Mouse (Mus musculus) neural tube, embryonic 11.5 days (tissue): Measurements from ENCODE around the gene Nppb. TPM values are rescaled to one million over a fixed set of nuclear protein-coding genes. Genes with fewer than 3 reads are reported as not detected.

Source experiments
- ATAC-seq: fragments of 200-750 bp; cut with Nextera tagmentation; 2 replicates; pipeline ENCODE4 v1.8.0; 2017; ENCODE audit warnings: moderate number of reproducible peaks, mild to moderate bottlenecking, moderate TSS enrichment, moderate library complexity; ENCODE audit not compliant: insufficient read depth, low FRiP score, low TSS enrichment
- DNase-seq: peaks from one replicate; pipeline ENCODE4 v3.0.0-alpha.2; 2015; ENCODE audit warnings: low spot score
- H3K27ac ChIP-seq: fragments of 300-500 bp; sonication (generic); 2 replicates; pipeline ENCODE4 v1.5.1; 2014; ENCODE audit warnings: low read depth, mild to moderate bottlenecking, low read length
- H3K27me3 ChIP-seq: fragments of 300-500 bp; sonication (generic); 2 replicates; pipeline ENCODE4 v1.6.1; 2014; ENCODE audit warnings: mild to moderate bottlenecking, low read length, mixed read lengths; ENCODE audit not compliant: control insufficient read depth, insufficient read depth
- H3K36me3 ChIP-seq: fragments of 300-500 bp; sonication (generic); 2 replicates; pipeline ENCODE4 v1.6.1; 2014; ENCODE audit warnings: mild to moderate bottlenecking, low read length, moderate library complexity, mixed read lengths; ENCODE audit not compliant: control insufficient read depth, insufficient read depth
- H3K4me1 ChIP-seq: fragments of 300-500 bp; sonication (generic); 2 replicates; pipeline ENCODE4 v1.6.1; 2014; ENCODE audit warnings: low read length, mixed read lengths; ENCODE audit not compliant: control insufficient read depth, insufficient read depth
- H3K4me2 ChIP-seq: fragments of 300-500 bp; sonication (generic); 2 replicates; pipeline ENCODE4 v1.6.1; 2014; ENCODE audit warnings: low read depth, mild to moderate bottlenecking, moderate library complexity
- H3K4me3 ChIP-seq: fragments of 300-500 bp; sonication (generic); 2 replicates; pipeline ENCODE4 v1.5.1; 2014; ENCODE audit warnings: low read depth, low read length
- H3K9ac ChIP-seq: fragments of 300-500 bp; sonication (generic); 2 replicates; pipeline ENCODE4 v1.6.1; 2014; ENCODE audit warnings: mild to moderate bottlenecking, low read length
- H3K9me3 ChIP-seq: fragments of 300-500 bp; sonication (generic); 2 replicates; pipeline ENCODE4 v1.6.1; 2016; ENCODE audit warnings: low read length; ENCODE audit not compliant: control insufficient read depth
- WGBS: fragments of 180-500 bp; shearing (Covaris S2); extraction: QIAGEN DNeasy Blood & Tissue Kit; methylation state at CpG from one replicate; pipeline ENCODE4 v1.1.7; 2014; 5-methylcytosine and 5-hydroxymethylcytosine counted together
- polyA plus RNA-seq: library from polyadenylated mRNA; unstranded; fragments of >200 nt; fragmentation: Nextera tagmentation; extraction: Ambion mirVana; gene quantifications from 2 replicates; pipeline ENCODE4 v1.2.1, GENCODE M21; 2014

Nppb gene
- polyA plus RNA-seq, 1 experiment from 2014 or later: 0.72 TPM

DNA sequence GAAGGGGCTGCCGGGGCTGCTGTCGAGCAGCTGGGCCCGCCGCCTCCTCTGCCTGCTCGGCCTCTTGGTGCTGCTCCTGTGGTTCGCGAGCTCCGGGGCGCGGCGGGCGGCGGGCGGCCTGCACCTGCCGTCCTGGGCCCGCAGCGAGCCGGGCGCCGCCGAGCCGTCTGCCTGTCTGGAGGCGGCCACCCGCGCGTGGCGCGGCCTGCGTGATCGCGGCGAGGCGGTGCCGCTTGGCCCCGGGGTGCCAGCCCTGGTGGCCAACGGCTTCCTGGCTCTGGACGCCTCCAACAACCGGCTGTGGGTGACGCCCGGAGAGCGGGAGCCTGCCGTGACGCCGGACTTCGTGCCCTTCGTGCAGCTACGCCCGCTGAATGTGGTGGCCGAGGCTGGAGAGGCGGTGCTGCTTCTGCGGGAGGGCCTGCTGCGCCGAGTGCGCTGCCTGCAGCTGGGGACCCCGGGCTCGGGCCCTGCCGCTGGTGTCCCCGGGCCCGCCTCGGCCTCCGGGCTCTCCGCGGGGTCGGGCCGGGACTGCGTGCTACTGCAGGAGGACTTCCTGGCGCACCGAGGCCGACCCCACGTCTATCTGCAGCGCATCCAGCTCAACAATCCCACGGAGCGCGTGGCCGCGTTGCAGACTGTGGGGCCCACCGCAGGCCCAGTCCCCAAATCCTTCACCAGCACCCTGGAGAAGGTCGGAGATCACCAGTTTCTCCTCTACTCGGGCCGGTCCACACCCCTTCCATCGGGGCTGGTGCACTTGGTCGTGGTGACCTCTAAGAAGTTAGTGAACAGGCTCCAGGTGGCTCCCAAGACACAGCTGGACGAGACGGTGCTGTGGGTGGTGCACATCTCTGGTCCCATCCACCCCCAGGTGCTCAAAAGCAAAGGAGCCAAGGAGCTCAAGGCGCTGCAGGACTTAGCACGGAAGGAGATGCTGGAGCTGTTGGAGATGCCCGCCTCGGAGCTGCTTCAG, 44.3 kb upstream of the Nppb start:
- Histone ChIP-seq H3K27ac (0 out of 2 replicates have a peak overlapping the region, but pooled peaks have one; percentile 45), H3K4me2 (peak overlapping the region; percentile 98), H3K27me3 (no peaks in the 10 kb centered on the region), H3K4me1 (peaks cover 11% of the 10 kb centered on the region), H3K4me3 (peak overlapping the region; percentile 90), H3K36me3 (peaks cover 7% of the 10 kb centered on the region), H3K9me3 (no peaks in the 10 kb centered on the region), H3K9ac (peak overlapping the region; percentile 83)
- peak; percentile 63 for ATAC-seq
- no peak for DNase-seq
- WGBS: 7% methylated on average over 85 of the region's 88 CpGs

DNA sequence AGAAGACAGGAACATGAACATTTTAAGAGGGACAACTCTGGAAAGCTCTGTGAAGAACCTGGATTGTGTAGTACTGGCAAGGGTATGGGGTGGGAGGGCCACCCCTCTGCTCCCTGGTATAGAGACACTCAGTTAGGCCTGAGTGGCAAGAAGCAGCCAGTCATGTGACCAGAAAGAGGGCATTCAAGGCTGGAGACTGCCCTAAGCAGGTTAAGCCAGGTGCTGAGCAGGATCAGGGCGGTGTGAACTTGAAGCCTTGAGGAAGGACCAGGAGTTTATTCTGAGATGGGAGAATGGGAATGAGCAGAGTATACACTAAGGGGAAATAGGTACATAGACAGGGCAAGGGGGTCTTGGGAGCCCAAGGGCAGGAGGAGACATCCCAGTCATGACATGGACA, 42.6 kb upstream of the Nppb start:
- whole genome bisulfite sequencing: 96% methylated on average over 1 of the region's 1 CpGs
- H3K9me3 ChIP-seq: no peaks in the 10 kb centered on the region
- DNase-seq (no peak), ATAC-seq (no peak)
- no peak overlapping the region for H3K27ac ChIP-seq
- H3K9ac ChIP-seq: no peak overlapping the region
- peaks cover 11% of the 10 kb centered on the region for H3K4me1 ChIP-seq
- H3K36me3 ChIP-seq: peaks cover 11% of the 10 kb centered on the region
- no peak overlapping the region for H3K4me3 ChIP-seq
- H3K27me3 ChIP-seq: no peaks in the 10 kb centered on the region
- no peak overlapping the region for H3K4me2 ChIP-seq

DNA sequence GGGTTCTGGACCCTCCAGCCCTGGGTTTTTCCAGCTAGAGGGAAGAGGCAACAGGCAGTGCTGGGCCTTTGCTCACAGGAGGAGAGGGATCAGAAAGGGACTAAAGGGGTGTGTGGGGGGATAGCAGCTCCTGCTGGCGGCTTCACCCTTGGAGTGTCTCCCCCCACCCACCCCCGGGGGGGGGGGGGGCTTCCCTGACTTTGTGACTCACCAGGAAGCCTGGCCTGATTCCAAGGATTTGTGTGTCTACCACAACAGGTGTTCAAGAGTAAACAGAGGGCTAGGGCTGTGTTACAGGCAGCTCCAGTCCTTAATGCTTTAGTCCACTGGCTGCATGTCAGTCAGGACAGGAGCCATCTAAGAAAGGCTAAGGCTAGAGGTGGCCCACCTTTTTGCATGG, 38.1 kb upstream of the Nppb start:
- no peak for ATAC-seq
- H3K27ac ChIP-seq: no peak overlapping the region

DNA sequence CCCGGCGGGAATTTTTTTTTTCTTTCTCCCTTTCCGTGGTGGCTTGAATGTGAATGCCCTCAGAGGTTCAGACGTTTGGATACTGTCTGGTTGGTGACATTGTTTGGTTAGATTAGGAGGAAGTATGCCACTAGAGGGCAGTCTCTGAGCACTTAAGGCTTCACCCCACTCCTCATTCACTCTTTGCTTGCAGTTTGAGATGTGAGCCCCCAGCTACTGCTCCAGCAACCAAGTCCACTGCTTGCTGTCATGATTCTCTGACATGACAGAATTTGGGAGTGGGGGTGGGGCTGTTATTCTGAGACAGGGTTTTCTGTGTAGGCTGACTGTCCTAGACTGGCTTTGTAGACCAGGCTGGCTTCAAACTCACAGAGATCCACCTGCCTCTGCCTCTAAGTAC, 32.0 kb upstream of the Nppb start:
- Histone ChIP-seq H3K4me1 (no peaks in the 10 kb centered on the region), H3K27ac (no peak overlapping the region), H3K9me3 (no peaks in the 10 kb centered on the region), H3K9ac (no peak overlapping the region), H3K36me3 (no peaks in the 10 kb centered on the region), H3K4me3 (no peak overlapping the region), H3K27me3 (no peaks in the 10 kb centered on the region), H3K4me2 (no peak overlapping the region)
- WGBS: 14% methylated on average over 4 of the region's 4 CpGs
- no peak for ATAC-seq
- DNase-seq: peak; percentile 46

More for the DNA sequence above, 38.1 kb upstream of the Nppb start:
- Histone ChIP-seq H3K9ac (no peak overlapping the region), H3K9me3 (no peaks in the 10 kb centered on the region), H3K36me3 (peaks cover 11% of the 10 kb centered on the region), H3K4me2 (no peak overlapping the region), H3K4me3 (no peak overlapping the region), H3K4me1 (no peaks in the 10 kb centered on the region), H3K27me3 (no peaks in the 10 kb centered on the region)
- DNase-seq: no peak
- 73% methylated on average over 2 of the region's 2 CpGs for WGBS

DNA sequence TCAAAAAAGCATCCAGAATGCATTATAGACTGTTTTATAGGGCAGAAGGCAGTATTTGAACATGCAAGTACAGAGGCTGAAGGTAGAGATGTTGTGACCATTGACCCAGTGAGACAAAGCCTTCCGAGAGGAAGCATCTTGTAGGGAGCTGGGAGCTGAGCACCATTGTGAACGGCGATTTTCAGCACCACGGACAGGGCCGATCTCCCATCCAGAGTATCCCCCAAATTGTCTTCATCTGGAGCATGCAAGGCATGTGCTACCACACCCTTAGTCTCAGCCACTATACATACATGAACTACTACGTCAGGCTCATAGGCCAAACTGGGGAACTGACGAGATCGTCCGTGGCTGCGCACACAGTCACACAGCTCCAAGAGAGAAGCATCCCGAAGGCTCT, 28.4 kb upstream of the Nppb start:
- H3K9me3 ChIP-seq: no peaks in the 10 kb centered on the region
- 41% methylated on average over 11 of the region's 11 CpGs for WGBS
- DNase-seq (no peak), ATAC-seq (no peak)
- H3K36me3 ChIP-seq: no peaks in the 10 kb centered on the region
- H3K27me3 ChIP-seq: no peaks in the 10 kb centered on the region
- no peak overlapping the region for H3K27ac ChIP-seq
- H3K4me2 ChIP-seq: no peak overlapping the region
- no peaks in the 10 kb centered on the region for H3K4me1 ChIP-seq
- H3K4me3 ChIP-seq: no peak overlapping the region
- H3K9ac ChIP-seq: no peak overlapping the region

DNA sequence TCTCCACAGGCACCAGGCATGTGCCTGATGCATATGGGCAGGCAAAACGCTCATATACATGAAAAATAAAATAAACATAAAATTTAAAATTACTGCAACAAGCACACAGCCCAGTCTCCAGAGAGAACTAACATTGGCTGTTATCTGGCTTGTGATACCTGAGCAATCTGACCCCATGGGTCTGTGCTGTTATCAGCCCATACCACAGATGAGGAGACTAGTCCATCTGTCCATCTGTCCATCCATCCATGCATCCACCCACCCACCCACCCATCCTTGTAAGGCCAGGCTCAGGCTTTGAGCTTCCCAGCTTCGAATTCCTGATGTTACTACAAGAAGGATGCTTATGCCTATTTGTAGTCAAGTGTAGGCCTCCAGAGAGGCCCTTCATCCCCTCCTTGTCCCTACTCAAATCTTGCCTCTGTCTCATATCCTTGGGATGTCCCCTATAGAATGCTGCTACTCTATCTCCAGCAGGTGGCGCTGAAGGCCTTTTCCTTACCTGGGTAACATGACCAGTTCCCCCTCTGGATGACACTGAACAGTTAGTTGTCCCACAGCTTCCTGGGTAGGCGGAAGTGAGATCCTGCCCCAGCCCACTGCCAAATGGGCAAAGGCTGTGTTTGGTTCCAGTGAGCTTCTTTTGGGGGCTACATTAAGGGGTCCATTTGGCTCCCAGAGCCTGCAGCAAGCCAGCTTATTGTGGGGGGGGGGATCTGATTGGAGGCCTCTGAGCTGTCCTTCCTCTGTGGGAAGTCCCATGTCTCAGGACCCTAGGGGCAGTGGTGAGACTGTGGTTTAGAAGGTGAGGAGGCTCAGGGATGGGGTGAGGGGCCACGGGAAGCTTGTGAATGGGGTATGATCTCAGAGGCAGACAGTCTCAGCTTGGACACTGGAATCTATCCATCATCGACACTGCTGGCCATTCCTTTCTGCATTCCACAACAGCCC, 25.4 kb upstream of the Nppb start:
- Histone ChIP-seq H3K36me3 (no peaks in the 10 kb centered on the region), H3K4me3 (no peak overlapping the region), H3K27me3 (no peaks in the 10 kb centered on the region), H3K27ac (no peak overlapping the region), H3K4me1 (no peaks in the 10 kb centered on the region), H3K9me3 (no peaks in the 10 kb centered on the region), H3K9ac (no peak overlapping the region), H3K4me2 (no peak overlapping the region)
- DNase-seq: peak; percentile 83
- 46% methylated on average over 6 of the region's 6 CpGs for WGBS
- ATAC-seq: peak; percentile 83; the same call in 1 of the 2 replicates

DNA sequence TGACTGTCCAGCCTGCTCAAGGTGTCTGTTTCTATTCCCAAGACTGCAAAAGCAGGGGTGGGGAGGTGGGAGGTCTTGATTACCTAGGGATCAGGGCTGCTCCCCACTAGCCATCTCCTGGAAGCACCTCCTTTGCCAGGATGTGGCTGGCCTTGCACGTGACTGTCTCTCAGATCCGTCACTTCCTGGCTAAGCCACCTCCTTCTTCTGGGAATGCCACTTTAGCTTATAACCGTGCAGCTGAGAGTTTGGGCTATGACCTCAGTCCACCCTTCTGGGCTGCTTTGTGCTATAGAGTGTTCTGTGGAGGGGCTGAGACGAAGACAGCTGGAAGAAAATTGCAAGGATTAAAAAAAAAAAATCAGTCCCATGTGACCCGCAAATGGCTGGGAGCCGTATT, 22.8 kb upstream of the Nppb start:
- Histone ChIP-seq H3K36me3 (no peaks in the 10 kb centered on the region), H3K9me3 (no peaks in the 10 kb centered on the region), H3K4me1 (no peaks in the 10 kb centered on the region), H3K4me2 (no peak overlapping the region), H3K27ac (no peak overlapping the region), H3K9ac (no peak overlapping the region), H3K27me3 (no peaks in the 10 kb centered on the region), H3K4me3 (no peak overlapping the region)
- DNase-seq: no peak
- WGBS: 74% methylated on average over 6 of the region's 6 CpGs
- no peak for ATAC-seq

DNA sequence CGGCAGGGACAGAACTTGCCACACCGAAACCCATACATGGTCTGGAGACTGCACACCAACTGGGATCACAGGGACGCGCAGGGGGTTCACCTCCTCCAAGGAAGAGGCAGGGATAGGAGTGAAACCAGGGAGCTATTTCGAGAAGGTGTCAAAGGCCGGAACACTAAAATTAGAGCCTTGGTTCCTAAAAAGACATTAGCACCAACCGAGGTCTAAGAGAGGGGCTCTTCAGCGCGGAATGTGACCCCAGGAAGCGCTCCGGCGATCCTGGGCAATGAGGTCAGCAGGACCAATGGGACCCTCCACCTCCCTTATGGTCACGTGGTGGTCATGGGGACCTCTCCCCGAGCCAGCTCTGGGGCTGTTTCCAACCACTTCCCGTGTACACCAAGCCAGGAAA, 22.0 kb upstream of the Nppb start:
- Histone ChIP-seq H3K4me1 (no peaks in the 10 kb centered on the region), H3K4me3 (no peak overlapping the region), H3K9me3 (no peaks in the 10 kb centered on the region), H3K4me2 (no peak overlapping the region), H3K27me3 (no peaks in the 10 kb centered on the region), H3K27ac (no peak overlapping the region), H3K36me3 (no peaks in the 10 kb centered on the region), H3K9ac (no peak overlapping the region)
- no peak for DNase-seq
- WGBS: 86% methylated on average over 15 of the region's 15 CpGs
- no peak for ATAC-seq
